Comparison of ENCODE assay signal across 12 mouse cellular contexts in the genomic region with DNA sequence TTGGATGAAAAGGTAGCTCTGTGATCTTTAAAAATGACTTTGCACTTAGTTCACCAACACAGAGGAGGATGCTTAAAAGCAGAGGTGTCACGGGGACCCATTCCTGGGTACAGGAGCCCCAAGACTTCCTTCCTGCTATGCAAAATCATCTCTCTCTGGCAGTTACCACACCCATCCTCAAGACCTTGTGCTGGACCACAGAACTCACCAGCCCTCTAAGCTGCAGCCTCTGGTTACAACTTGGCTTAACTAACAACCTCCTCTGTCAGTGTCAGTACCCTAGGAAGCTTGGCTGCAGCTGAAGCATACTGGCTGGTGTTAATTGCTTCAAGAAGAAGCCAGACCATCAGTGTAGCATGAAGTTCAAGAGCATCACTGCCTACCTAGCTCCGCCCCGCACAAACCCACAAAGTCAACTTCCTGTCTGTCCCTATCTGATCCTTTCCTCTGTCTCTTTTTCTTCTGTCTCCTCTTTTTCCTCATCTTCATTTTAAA. TPM values are rescaled to one million over a fixed set of nuclear protein-coding genes. Genes with fewer than 3 reads are reported as not detected.
DNase-seq lines count a peak whose midpoint lies in the region; ATAC-seq and TF ChIP-seq lines count a peak whose summit lies in the region.
"Had no signal": no experiment of that assay in that cellular context is flagged by ENCODE, and none has a peak within 500 bp of the region (broad histone marks: within the 10 kb centered on the region; RNA-seq: fewer than 3 reads in every experiment).

No protein-coding gene starts in this region.

- TF ChIP-seq CTCF in forebrain, postnatal 0 days (IDR thresholded peaks at IDR 0.05; ENCODE audit: low read depth) = no peak
- no peak for TF ChIP-seq CTCF in G1E (IDR thresholded peaks at IDR 0.05; ENCODE audit: low read depth, low read length)

- WGBS in forebrain, embryonic 10.5 days = 85% methylated on average over 3 of the region's 3 CpGs
- WGBS in forebrain, postnatal 0 days = 98% methylated on average over 3 of the region's 3 CpGs

- DNase-seq in forebrain, embryonic 10.5 days (ENCODE audit: extremely low spot score, low spot score) = no peak
- no peak for DNase-seq in forebrain, postnatal 0 days
- DNase-seq in G1E (ENCODE audit: low spot score) = peak; percentile 8
- DNase-seq in induced T-regulatory cell, adult 2 months (ENCODE audit: low read depth) = peak; percentile 78
- peak; percentile 63 to 65 for DNase-seq in spleen, adult 18-20 months
- no peak for DNase-seq in Muller cell, postnatal 12 days (ENCODE audit: inconsistent ontology term)
- DNase-seq in frontal cortex, postnatal 25 days (ENCODE audit: low spot score in 2 of 2) = no peak
- DNase-seq in embryo, embryonic 9.5 days (ENCODE audit: extremely low spot score) = no peak
- DNase-seq: adrenal gland, adult 8-10 months; gastrocnemius, postnatal 14 days had no signal

- no peak overlapping the region for H3K9ac ChIP-seq in forebrain, postnatal 0 days
- H3K9ac ChIP-seq: hindbrain, embryonic 15.5 days; neural tube, embryonic 13.5 days had no signal

- no peaks in the 10 kb centered on the region for H3K9me3 ChIP-seq in forebrain, embryonic 10.5 days
- H3K9me3 ChIP-seq in forebrain, postnatal 0 days (ENCODE audit: low read length) = no peaks in the 10 kb centered on the region
- no peaks in the 10 kb centered on the region for H3K9me3 ChIP-seq in G1E (replicated peaks)
- H3K9me3 ChIP-seq: hindbrain, embryonic 15.5 days; neural tube, embryonic 13.5 days had no signal

- H3K4me1 ChIP-seq in forebrain, embryonic 10.5 days = peaks cover 38% of the 10 kb centered on the region
- peaks cover 5% of the 10 kb centered on the region; the same call in 1 of the 2 replicates for H3K4me1 ChIP-seq in forebrain, postnatal 0 days (ENCODE audit: insufficient read depth)
- H3K4me1 ChIP-seq in G1E (ENCODE audit: insufficient read depth, low read depth, low read length) = peaks cover 20% of the 10 kb centered on the region

- no peak for ATAC-seq in forebrain, postnatal 0 days
- peak; percentile 36 for ATAC-seq in G1E (ENCODE audit: extremely low read depth, insufficient number of reproducible peaks, low FRiP score, poor library complexity, severe bottlenecking)

- no peak overlapping the region for H3K4me2 ChIP-seq in forebrain, postnatal 0 days (ENCODE audit: low read depth)
- H3K4me2 ChIP-seq: hindbrain, embryonic 15.5 days; neural tube, embryonic 13.5 days had no signal

- H3K27me3 ChIP-seq in forebrain, embryonic 10.5 days (ENCODE audit: poor library complexity, severe bottlenecking) = no peaks in the 10 kb centered on the region
- no peaks in the 10 kb centered on the region for H3K27me3 ChIP-seq in forebrain, postnatal 0 days (ENCODE audit: insufficient read depth, low read length)
- peaks cover 23% of the 10 kb centered on the region for H3K27me3 ChIP-seq in G1E (ENCODE audit: insufficient read depth, low read length)
- H3K27me3 ChIP-seq: hindbrain, embryonic 15.5 days; neural tube, embryonic 13.5 days had no signal

- no peaks in the 10 kb centered on the region for H3K36me3 ChIP-seq in forebrain, embryonic 10.5 days (replicated peaks)
- H3K36me3 ChIP-seq in forebrain, postnatal 0 days (ENCODE audit: insufficient read depth) = no peaks in the 10 kb centered on the region
- no peaks in the 10 kb centered on the region for H3K36me3 ChIP-seq in G1E (replicated peaks)
- H3K36me3 ChIP-seq: hindbrain, embryonic 15.5 days; neural tube, embryonic 13.5 days had no signal

- no peak overlapping the region for H3K4me3 ChIP-seq in forebrain, embryonic 10.5 days
- no peak overlapping the region for H3K4me3 ChIP-seq in forebrain, postnatal 0 days (ENCODE audit: low read depth, low read length)
- H3K4me3 ChIP-seq in G1E (ENCODE audit: low read depth, low read length) = no peak overlapping the region
- H3K4me3 ChIP-seq: hindbrain, embryonic 15.5 days; neural tube, embryonic 13.5 days had no signal

- peak overlapping the region; percentile 40; the same call in 1 of the 2 replicates for H3K27ac ChIP-seq in forebrain, embryonic 10.5 days
- H3K27ac ChIP-seq in forebrain, postnatal 0 days (ENCODE audit: low read depth, low read length) = no peak overlapping the region
- H3K27ac ChIP-seq: hindbrain, embryonic 15.5 days; neural tube, embryonic 13.5 days had no signal

RNA-seq across cellular contexts. Expression of a gene that starts 12.8 kb away (rescaled TPM):
- 13.8 and 15.2 TPM in 2 replicates for polyA plus RNA-seq in forebrain, embryonic 10.5 days (2016; fragmentation: Nextera tagmentation; extraction: Ambion mirVana)
- total RNA-seq in forebrain, postnatal 0 days (2014; rRNA removed) = 47.2 and 88.1 TPM in 2 replicates
- 7.2 and 12.8 TPM in 2 replicates for polyA plus RNA-seq in forebrain, postnatal 0 days (2015; fragmentation: Nextera tagmentation; extraction: Ambion mirVana)
- total RNA-seq in G1E (2014; fragmentation: Nextera tagmentation) (1.3 and 2.6 TPM in 2 replicates), G1E (2017) (0.64 and 1.5 TPM in 2 replicates)
- 0.08 and 0.10 TPM in 2 replicates for polyA plus RNA-seq in G1E (2012)

Comparison
In these comparisons a context has a peak if more than half of its experiments do, and no peak if none do; other contexts are left out.
1. DNase-seq: peak in G1E (single experiment), induced T-regulatory cell, adult 2 months (single experiment) and spleen, adult 18-20 months (2 of 2); none in forebrain, embryonic 10.5 days (single experiment), forebrain, postnatal 0 days (single experiment), Muller cell, postnatal 12 days (single experiment), frontal cortex, postnatal 25 days (0 of 2) and embryo, embryonic 9.5 days (single experiment).